Mouse (Mus musculus) CH12.LX (cell line): ENCODE measurements around the gene Pald1.

ENCODE experiments used
- CHD1 ChIP-seq: IDR thresholded peaks from 2 replicates; pipeline ENCODE4 v1.6.1; 2012; ENCODE audit warnings: low read depth, low read length, improper control_type of control experiment, inconsistent platforms
- CTCF ChIP-seq, 2 experiments: IDR thresholded peaks in 1 of 2; conservative IDR thresholded peaks in 1 of 2; 2 replicates each; pipeline ENCODE4 v1.5.1; 2011 to 2012; ENCODE audit warnings: low read depth in 2 of 2, low read length in 2 of 2, improper control_type of control experiment in 1 of 2, inconsistent platforms in 1 of 2, mild to moderate bottlenecking in 1 of 2, moderate library complexity in 1 of 2
- KAT2A ChIP-seq: IDR thresholded peaks from 2 replicates; pipeline ENCODE4 v1.6.1; 2012; ENCODE audit warnings: low read length, improper control_type of control experiment, inconsistent platforms; ENCODE audit not compliant: insufficient replicate concordance
- MYC ChIP-seq: IDR thresholded peaks from 2 replicates; pipeline ENCODE4 v1.6.1; 2011; ENCODE audit warnings: low read depth, mild to moderate bottlenecking, improper control_type of control experiment, low read length
- NELFE ChIP-seq: IDR thresholded peaks from 2 replicates; pipeline ENCODE4 v1.6.1; 2011; ENCODE audit warnings: low read depth, low read length, improper control_type of control experiment
- POLR2A ChIP-seq: IDR thresholded peaks from 2 replicates; pipeline ENCODE4 v1.6.1; 2011; ENCODE audit warnings: low read depth, mild to moderate bottlenecking, improper control_type of control experiment, low read length
- USF1 ChIP-seq: IDR thresholded peaks from 2 replicates; pipeline ENCODE4 v1.6.1; 2014; ENCODE audit warnings: low read depth, mild to moderate bottlenecking, inconsistent platforms, low read length, improper control_type of control experiment
- ZMIZ1 ChIP-seq: IDR thresholded peaks from 2 replicates; pipeline ENCODE4 v1.6.1; 2012; ENCODE audit warnings: low read depth, mild to moderate bottlenecking, inconsistent platforms, low read length, improper control_type of control experiment

DNA sequence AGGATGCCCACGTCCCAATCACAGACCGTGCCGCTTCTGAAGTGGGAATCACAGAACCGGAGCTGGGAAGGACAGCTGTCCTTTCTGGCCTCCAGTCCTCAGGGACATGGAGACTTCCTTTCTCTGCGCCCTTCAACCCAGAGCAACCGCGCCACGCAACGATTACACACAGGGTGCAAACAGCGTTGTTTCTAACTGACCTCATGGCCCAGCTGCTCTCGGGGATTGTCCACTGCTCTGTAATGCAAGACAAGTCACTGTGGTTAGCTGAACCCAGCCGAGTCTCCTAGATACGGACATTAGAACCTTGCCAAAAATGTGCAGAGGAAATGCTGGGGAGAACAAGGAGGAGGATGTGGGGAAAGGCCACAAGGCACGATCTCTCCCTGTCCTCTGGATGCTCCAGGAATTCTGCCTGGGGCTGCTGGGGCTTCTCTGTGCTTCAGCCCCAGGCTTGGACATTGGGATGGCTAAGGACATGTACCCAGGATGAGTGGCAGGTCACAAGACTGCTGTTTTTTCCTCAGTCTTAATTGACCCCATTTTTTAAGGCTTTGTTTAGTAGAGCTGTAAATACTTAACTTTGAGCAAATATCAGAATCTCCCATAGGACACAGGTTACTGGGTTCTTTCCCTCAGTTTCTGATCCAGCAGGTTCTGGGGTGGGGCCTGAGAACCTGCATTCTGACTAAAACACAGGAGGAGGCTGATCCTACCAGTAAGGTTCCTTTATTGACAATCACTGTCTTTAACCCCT, 105.2 kb downstream of the Pald1 start:
- no peak for TF ChIP-seq MYC
- TF ChIP-seq KAT2A, result no peak
- TF ChIP-seq POLR2A, result no peak
- no peak for TF ChIP-seq CHD1
- TF ChIP-seq USF1, result no peak
- TF ChIP-seq CTCF (conservative IDR thresholded peaks at IDR 0.05 in 1 of 2, IDR thresholded peaks at IDR 0.05 in 1 of 2; ENCODE audit: low read depth in 2 of 2, low read length in 2 of 2), result no peak
- no peak for TF ChIP-seq NELFE
- no peak for TF ChIP-seq ZMIZ1
